Mouse (Mus musculus) telencephalon, adult 2 months (tissue): ENCODE measurements around the gene Bmpr1a.

ENCODE experiments used
- DNase-seq: peaks from one replicate; pipeline ENCODE4 v3.0.0-alpha.2; 2011; ENCODE audit warnings: low read depth, low spot score

Bmpr1a gene

GRCm38 (mm10) chr14:34505309-34505708, 2.2 kb upstream of the Bmpr1a start:
- DNase-seq = no peak

GRCm38 (mm10) chr14:34504377-34504776, 1.2 kb upstream of the Bmpr1a start:
- no peak for DNase-seq

GRCm38 (mm10) chr14:34503759-34504158, 618 bp upstream of the Bmpr1a start:
- no peak for DNase-seq

DNA sequence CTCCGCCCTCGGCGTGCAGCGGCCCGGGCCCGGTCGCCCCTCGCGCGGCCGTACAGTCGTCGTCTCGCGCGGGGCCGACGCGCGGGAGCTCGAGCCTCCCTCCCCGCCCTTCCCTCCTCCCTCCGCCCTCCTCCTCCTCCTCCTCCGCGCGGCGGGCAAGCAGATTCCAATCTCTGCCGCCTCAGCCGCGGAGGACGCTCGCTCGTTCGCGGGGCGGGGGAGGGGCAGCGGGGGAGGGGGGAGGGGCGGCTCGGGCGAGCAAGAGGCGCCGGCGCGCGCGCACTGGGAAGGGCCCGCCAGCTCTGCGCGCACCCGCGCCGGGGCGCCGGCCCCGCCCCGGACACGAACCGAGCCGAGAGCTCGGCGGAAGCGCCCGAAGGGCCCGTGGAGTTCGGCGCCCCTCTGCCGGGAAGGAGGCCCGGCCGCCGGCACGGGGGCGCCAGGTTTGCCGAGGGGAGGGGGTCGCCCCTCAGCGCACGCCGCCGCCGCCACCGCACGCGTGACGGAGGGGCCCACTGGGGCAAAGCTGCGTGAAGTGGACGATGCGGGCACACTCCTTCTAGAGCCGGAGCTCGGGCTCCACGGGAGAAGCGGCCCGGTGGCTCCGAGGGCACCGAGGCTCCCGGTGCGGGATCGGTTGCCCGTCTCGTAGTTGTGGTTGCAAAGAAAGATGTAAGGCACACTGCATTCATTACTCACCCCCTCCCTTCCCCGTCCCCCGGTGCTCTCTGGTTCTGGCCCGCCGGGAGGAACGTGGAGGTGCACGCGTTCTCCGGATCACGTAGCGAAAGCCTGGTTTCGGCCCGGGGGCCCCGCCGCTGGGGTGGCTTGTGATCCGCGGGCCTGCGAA, 441 bp downstream of the Bmpr1a start:
- peak; percentile 60 for DNase-seq

GRCm38 (mm10) chr14:34501804-34502474, 1.2 kb downstream of the Bmpr1a start:
- DNase-seq = no peak

DNA sequence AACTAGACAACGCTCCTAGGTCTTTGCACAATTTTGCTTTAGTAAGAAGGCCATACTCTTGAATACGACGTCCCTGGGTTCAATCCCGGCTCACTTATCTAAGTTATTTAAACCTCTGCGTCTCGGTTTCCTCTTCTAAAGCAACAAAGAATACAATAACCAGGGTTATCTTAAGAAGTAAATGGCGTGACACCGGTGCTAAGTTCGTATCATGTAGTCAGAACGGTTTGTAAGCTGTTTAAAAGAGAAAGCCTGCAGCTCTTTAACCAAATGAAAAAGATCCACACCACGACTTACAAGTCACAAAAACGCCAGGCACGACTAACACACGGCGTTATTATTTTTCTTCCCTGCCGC, 1.7 kb downstream of the Bmpr1a start:
- DNase-seq = no peak

- DNase-seq = no peak
Measured at GRCm38 (mm10) chr14:34500309-34500708, 2.8 kb downstream of the Bmpr1a start.

GRCm38 (mm10) chr14:34499664-34500063, 3.5 kb downstream of the Bmpr1a start:
- DNase-seq = no peak

- DNase-seq = no peak
Measured at GRCm38 (mm10) chr14:34497346-34497745, 5.8 kb downstream of the Bmpr1a start.

GRCm38 (mm10) chr14:34493682-34494081, 9.5 kb downstream of the Bmpr1a start:
- DNase-seq = no peak

GRCm38 (mm10) chr14:34492688-34493087, 10.5 kb downstream of the Bmpr1a start:
- no peak for DNase-seq

DNA sequence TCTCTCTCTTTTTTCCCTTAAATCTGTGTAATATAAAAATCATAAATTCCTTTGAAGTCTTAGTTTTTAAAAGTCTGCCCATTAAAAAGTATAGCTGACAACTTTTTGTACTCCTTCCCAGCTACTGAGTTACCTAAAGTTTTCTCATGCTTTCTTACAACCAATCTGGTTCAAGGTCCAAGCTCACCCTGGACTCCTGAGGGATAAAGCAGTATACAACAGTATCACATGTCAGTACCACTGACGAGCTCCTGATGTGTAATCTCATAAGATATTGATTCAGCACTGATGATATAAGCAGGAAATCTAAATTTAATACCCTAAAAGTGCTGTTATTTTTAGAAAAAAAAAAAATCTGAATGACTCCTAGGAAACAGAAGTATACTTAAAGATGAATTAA, 12.2 kb downstream of the Bmpr1a start:
- DNase-seq = no peak

GRCm38 (mm10) chr14:34489928-34490327, 13.2 kb downstream of the Bmpr1a start:
- no peak for DNase-seq

DNA sequence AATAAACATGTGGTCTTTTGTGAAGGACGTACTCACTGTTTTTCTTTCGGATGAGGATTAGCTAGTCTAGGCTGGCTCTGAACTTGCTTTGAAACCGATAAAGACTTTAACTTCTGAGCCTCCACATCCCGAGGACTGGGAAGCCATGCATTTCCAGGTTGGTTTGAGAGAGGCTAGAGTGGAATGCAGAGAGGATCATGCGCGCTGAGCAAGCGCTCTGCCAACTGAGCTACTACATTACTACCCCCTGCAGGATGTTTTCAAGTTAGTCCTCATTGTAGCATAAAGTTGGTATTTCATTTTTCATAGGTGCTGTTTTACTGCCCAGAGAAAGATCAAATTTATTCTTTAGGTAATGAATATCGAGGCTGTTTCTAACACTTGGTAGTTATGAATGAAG, 17.0 kb downstream of the Bmpr1a start:
- DNase-seq = no peak

DNA sequence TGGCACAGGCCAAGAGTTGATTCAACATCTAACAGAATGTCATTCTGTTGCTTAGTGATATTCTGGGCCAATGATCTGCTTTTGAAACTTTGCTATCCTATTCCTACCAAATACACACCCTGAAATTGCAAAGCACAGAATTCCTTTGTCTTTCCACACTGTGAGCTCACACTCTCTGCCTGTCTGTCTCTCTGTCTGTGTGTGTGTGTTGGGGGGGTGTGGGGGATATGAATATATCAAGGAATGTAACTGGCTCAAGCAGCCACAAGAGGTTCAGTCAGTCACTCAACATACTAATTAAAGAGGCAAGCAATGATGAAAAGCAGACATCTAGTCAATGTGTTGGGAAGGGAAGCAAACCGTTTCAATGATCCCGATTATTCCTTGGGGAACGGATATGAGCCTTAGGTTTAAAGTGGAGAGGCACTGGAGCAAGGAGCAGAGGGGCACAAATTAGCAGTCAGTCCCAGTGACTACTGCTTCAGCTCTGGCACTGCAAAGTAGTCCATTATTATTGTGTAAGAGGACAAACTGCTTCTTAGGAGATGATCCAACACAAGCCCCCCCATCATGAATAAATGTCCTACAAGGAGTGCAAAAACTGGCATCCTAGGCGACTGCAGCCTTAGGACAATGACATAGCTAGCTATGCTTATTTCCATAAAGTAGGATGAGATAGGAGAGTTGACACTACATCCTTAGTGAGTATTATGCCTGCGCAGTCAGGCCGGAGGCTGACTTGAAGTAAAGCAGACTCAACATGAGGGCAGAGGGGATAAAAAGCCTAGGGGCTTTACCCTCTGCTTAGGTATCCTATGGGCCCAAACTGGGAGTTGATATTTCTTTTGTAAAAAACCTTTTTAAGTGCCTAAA, 19.4 kb downstream of the Bmpr1a start:
- DNase-seq = no peak

DNA sequence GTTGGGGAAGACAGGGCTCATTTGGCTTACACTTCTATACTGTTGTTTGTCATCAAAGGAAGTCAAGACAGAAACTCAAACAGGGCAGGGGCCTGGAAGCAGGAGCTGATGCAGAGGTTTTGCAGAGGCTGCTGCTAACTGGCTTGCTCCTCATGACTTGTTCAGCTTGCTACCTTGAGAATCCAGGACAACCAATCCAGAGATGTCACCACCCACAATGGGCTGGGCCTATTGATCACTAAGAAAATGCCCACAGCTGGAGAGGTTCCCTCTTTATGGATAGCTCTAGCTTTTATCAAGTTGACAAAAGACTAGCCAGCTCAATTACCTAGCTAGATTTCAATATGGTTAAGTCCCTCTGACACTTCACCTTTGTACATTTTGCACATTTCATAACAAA, 31.6 kb downstream of the Bmpr1a start:
- no peak for DNase-seq

GRCm38 (mm10) chr14:34466291-34466690, 36.9 kb downstream of the Bmpr1a start:
- no peak for DNase-seq

GRCm38 (mm10) chr14:34459386-34459785, 43.8 kb downstream of the Bmpr1a start:
- no peak for DNase-seq

GRCm38 (mm10) chr14:34458880-34459279, 44.3 kb downstream of the Bmpr1a start:
- no peak for DNase-seq

DNA sequence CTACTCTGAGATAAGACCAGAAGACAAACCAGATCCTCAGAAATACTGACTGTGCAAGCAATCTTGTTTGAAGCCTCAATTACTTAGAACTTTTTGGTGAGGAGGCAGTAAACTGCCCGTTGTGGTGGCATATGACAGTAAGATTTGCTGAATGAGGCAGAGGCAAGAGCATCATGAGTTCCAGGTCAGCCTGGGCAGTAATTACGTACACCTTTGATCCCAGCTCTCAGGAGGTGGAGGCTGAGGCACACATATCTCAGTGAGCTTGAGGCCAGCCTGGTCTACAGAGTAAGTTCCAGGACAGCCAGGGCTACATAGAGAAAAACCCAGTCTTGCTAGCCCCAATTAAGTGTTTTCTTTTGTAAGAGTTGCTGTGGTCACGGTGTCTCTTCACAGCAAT, 48.9 kb downstream of the Bmpr1a start:
- DNase-seq = no peak

DNA sequence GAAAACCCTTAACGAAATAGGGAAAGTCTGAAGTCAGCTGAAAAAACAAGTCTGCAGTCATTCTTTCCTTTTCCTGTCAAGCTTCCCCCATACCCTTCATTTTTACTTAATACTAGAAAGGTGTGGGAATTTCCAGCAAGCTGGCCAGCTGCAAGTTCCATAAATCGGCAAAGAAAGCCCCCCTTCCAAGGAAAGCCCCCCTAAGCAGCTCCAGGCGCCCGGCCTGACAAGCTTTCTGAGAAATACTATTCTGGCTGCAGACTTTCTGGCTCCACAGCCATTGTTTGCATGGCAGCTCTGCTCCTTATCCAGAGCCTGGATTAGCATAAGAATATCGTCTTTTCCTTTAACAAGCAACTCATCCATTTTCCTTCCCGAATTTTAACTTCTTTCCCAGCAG, 49.5 kb downstream of the Bmpr1a start:
- no peak for DNase-seq

DNA sequence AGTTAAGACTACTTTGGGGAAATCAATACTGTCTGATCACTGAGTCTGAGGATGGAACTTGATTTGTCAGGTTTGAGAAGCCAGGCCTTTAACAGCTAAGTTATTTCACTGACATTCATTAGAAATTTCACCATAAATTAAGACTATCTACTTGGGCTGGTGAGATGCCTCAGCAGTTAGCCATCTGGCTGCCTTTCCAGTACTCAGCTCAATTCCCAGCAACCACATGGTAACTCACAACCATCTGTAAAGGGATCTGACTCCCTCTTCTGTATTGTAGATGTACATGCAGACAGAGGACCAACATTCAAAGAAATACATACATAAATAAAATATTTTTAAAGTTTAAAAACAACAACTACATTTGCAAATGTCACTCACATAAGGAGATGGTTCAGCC, 51.3 kb downstream of the Bmpr1a start:
- DNase-seq = no peak
